Mouse (Mus musculus) G1E (cell line): ENCODE results near the gene Lcor. TPM values are rescaled to one million over a fixed set of nuclear protein-coding genes. Genes with fewer than 3 reads are reported as not detected.

Experiments
- ATAC-seq: 2 replicates; pipeline ENCODE4 v1.8.0; 2016; ENCODE audit warnings: mild to moderate bottlenecking; ENCODE audit not compliant: insufficient number of reproducible peaks, poor library complexity, low FRiP score, severe bottlenecking; ENCODE audit errors: extremely low read depth
- DNase-seq: peaks from one replicate; pipeline ENCODE4 v3.0.0; 2012; ENCODE audit warnings: low spot score
- H3K27me3 ChIP-seq: 2 replicates; pipeline ENCODE4 v1.6.1; 2012; ENCODE audit warnings: mild to moderate bottlenecking, low read length, inconsistent platforms; ENCODE audit not compliant: insufficient read depth
- H3K36me3 ChIP-seq: replicated peaks from 2 replicates; pipeline ENCODE3; 2012; ENCODE audit warnings: mild to moderate bottlenecking, inconsistent platforms
- H3K4me1 ChIP-seq: 2 replicates; pipeline ENCODE4 v1.6.1; 2012; ENCODE audit warnings: low read depth, low read length, inconsistent platforms, mixed read lengths; ENCODE audit not compliant: insufficient read depth
- H3K4me3 ChIP-seq: 2 replicates; pipeline ENCODE4 v1.5.1; 2012; ENCODE audit warnings: low read depth, mild to moderate bottlenecking, inconsistent platforms, low read length, moderate library complexity, mixed read lengths
- H3K9me3 ChIP-seq: replicated peaks from 2 replicates; pipeline ENCODE4 v1.6.1; 2012; ENCODE audit warnings: inconsistent platforms
- CTCF ChIP-seq: IDR thresholded peaks from 2 replicates; pipeline ENCODE4 v1.5.1; 2012; ENCODE audit warnings: low read depth, low read length, inconsistent platforms, mixed read lengths
- GATA1 ChIP-seq: IDR thresholded peaks from 2 replicates; pipeline ENCODE4 v1.6.1; 2012; ENCODE audit warnings: borderline replicate concordance, low read length, inconsistent platforms, mixed read lengths
- GATA2 ChIP-seq: IDR thresholded peaks from 2 replicates; pipeline ENCODE4 v1.6.1; 2012; ENCODE audit warnings: low read depth, low read length, inconsistent platforms, borderline replicate concordance
- POLR2AphosphoS5 ChIP-seq: IDR thresholded peaks from 2 replicates; pipeline ENCODE4 v1.6.1; 2012; ENCODE audit warnings: low read depth, low read length, inconsistent platforms; ENCODE audit not compliant: insufficient replicate concordance
- TAL1 ChIP-seq: conservative IDR thresholded peaks from 2 replicates; pipeline ENCODE4 v1.6.1; 2012; ENCODE audit warnings: low read depth, low read length, inconsistent platforms, mixed read lengths
- polyA plus RNA-seq: library from polyadenylated mRNA; stranded (reverse); fragments of >175 nt; gene quantifications from 2 replicates; pipeline ENCODE4 v1.2.3, GENCODE M21; 2012
- total RNA-seq, 2 experiments: library from RNA; stranded (forward) in 1 of 2; stranded (reverse) in 1 of 2; fragments of 200-1000 nt in 1 of 2; fragments of >200 nt in 1 of 2; fragmentation: Nextera tagmentation in 1 of 2; gene quantifications; 2 replicates each; pipeline ENCODE4 v1.2.3; 2014 to 2017

Gene Lcor
- total and polyA plus RNA-seq, 3 experiments, result 2.9 to 44.5 (median 16.0) TPM

DNA sequence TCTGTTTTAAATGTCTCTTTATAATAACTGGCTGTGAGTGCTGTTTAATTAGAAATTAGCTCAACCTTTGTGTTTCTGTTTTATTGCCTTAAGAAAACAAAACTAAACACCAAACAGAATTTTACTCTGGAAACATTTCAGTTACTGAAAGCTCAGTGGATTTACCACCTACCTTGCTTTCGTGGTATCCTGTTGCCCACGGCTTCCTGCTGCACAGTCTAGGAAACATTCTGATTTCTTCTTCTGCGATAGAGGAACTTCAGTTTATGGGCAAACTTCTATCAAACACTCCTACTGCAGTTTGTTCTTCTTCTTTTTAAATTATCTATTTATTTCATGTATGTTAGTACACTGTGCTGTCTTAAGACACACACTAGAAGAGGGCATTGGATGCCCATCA, 46.7 kb downstream of the Lcor start:
- no peak for TF ChIP-seq TAL1
- TF ChIP-seq CTCF, result no peak
- TF ChIP-seq GATA1, result no peak
- Histone ChIP-seq H3K27me3 (no peaks in the 10 kb centered on the region), H3K9me3 (no peaks in the 10 kb centered on the region), H3K4me3 (no peak overlapping the region), H3K36me3 (peaks cover 8% of the 10 kb centered on the region), H3K4me1 (peaks cover 6% of the 10 kb centered on the region; the same call in 1 of the 2 replicates)
- no peak for DNase-seq
- ATAC-seq, result no peak

DNA sequence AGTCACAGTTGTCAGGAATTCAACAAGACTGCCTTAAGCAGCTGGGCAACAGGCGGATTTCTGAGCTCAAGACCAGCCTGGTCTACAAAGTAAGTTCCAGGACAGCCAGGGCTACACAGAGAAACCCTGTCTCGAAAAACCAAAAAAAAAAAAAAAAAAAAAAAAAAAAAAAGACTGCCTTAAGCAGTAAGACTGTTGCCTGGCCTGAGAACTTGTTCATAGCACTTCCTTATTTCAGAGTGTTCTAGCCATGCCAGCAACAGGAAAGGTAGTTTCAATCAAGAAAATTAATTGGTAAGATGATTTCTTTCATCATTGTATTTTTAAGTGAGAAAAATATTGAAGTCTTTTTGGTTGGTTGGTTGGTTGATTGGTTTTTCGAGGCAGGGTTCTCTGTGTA, 51.6 kb downstream of the Lcor start:
- no peaks in the 10 kb centered on the region for H3K4me1 ChIP-seq
- no peak overlapping the region for H3K4me3 ChIP-seq
- no peaks in the 10 kb centered on the region for H3K9me3 ChIP-seq
- H3K36me3 ChIP-seq, result peaks cover 21% of the 10 kb centered on the region
- no peak for TF ChIP-seq GATA2
- no peak for TF ChIP-seq TAL1
- no peak for TF ChIP-seq GATA1
- TF ChIP-seq POLR2AphosphoS5, result no peak
- no peak for TF ChIP-seq CTCF
- ATAC-seq, result no peak
- no peak for DNase-seq
- H3K27me3 ChIP-seq, result no peaks in the 10 kb centered on the region

DNA sequence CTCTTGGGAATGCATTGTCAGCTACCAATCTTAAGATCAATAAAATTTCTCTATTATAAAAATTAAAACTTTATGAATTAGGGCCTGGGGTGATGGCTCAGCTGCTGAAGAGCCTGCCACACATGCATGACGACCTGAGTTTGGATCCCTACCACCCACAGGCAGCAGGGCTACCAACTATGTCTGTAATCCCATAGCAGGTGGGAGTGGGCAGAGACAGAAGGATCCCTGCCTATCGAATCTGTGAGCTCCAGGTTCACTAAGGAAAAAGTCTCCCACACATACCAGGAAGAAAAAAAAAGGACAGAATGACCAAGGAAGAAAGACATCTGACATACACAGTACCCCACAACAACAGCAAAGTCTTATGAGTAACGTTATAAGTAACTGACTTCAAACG, 74.5 kb downstream of the Lcor start:
- TF ChIP-seq TAL1 (no peak), GATA2 (no peak), POLR2AphosphoS5 (no peak), GATA1 (no peak), CTCF (no peak)
- DNase-seq (no peak), ATAC-seq (no peak)
- H3K27me3 ChIP-seq, result no peaks in the 10 kb centered on the region
- no peaks in the 10 kb centered on the region for H3K9me3 ChIP-seq
- H3K4me1 ChIP-seq, result no peaks in the 10 kb centered on the region
- peaks cover 58% of the 10 kb centered on the region for H3K36me3 ChIP-seq
- no peak overlapping the region for H3K4me3 ChIP-seq

- H3K4me1 ChIP-seq, result no peaks in the 10 kb centered on the region
- H3K9me3 ChIP-seq, result no peaks in the 10 kb centered on the region
- ATAC-seq (no peak), DNase-seq (no peak)
- TF ChIP-seq POLR2AphosphoS5 (no peak), TAL1 (no peak), GATA1 (no peak), GATA2 (no peak), CTCF (no peak)
- H3K4me3 ChIP-seq, result no peak overlapping the region
- no peaks in the 10 kb centered on the region for H3K27me3 ChIP-seq
- peaks cover 58% of the 10 kb centered on the region for H3K36me3 ChIP-seq
Measured at GRCm38 (mm10) chr19:41557491-41557890, 75.1 kb downstream of the Lcor start.

DNA sequence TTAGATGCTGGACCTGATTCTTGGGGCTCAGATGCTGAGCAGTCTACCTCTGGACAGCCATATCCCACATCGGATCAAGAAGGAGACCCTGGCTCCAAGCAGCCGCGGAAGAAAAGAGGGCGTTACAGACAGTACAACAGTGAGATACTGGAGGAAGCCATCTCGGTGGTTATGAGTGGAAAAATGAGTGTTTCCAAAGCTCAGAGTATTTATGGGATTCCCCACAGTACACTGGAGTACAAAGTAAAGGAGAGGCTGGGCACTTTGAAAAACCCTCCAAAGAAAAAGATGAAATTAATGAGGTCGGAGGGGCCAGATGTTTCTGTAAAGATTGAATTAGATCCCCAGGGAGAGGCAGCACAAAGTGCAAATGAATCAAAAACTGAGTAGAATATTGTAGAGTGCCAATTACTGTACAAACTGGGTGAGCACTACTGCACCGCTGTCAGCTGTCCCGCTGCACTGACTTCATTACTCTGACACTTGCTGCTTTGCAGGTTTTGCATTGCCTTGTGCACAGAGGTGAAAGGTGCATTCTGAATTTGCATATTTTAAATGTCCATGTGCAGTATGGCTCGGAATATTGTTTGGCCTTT, 76.6 kb downstream of the Lcor start:
- ATAC-seq (no peak), DNase-seq (no peak)
- Histone ChIP-seq H3K27me3 (no peaks in the 10 kb centered on the region), H3K4me1 (no peaks in the 10 kb centered on the region), H3K36me3 (peaks cover 54% of the 10 kb centered on the region), H3K9me3 (no peaks in the 10 kb centered on the region), H3K4me3 (no peak overlapping the region)
- TF ChIP-seq GATA2 (no peak), CTCF (no peak), POLR2AphosphoS5 (no peak), GATA1 (no peak), TAL1 (no peak)

DNA sequence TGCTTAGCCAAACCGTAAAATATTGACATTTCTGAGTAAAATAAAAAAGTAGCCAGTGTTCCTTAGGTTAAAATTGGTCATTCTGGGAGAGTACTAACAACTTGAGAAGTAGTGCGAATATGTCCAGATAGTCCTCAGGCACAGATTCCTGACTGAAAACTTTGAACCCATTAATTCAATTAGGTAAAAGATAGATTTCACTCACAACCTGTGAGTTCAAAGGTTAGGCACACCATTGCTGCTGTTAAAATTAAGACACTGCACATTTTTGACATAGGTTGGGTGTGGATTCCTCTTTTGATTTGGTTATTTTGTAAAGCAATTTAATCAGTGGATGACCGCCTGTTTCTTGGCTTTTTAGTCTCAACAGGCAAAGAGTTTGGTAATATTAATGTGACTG, 78.4 kb downstream of the Lcor start:
- ATAC-seq (no peak), DNase-seq (no peak)
- peaks cover 49% of the 10 kb centered on the region for H3K36me3 ChIP-seq
- TF ChIP-seq GATA2, result no peak
- no peak for TF ChIP-seq CTCF
- no peak for TF ChIP-seq TAL1
- no peak for TF ChIP-seq GATA1
- TF ChIP-seq POLR2AphosphoS5, result no peak
- no peak overlapping the region for H3K4me3 ChIP-seq
- no peaks in the 10 kb centered on the region for H3K4me1 ChIP-seq
- no peaks in the 10 kb centered on the region for H3K9me3 ChIP-seq
- no peaks in the 10 kb centered on the region for H3K27me3 ChIP-seq

DNA sequence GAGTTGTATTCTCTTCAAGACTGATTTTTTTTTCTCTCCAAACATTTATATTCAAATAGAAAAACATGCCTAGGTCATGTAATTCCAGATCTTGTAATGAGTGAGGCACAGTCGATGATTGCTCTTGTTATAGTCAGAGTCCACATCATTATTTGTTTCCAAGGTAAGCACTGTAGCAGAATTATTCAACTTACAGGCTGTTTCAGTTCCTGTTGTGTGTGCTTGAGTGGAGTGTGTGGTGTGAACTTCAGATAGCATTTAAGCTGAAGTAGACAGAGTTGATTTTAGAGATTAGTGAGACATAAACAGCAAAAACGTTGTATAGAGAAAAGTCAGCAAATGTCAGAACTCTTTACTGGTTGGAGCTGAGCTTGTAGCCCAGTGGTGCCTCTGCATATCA, 86.4 kb downstream of the Lcor start:
- ATAC-seq, result no peak
- H3K4me3 ChIP-seq, result no peak overlapping the region
- peaks cover 32% of the 10 kb centered on the region for H3K36me3 ChIP-seq
- no peaks in the 10 kb centered on the region for H3K27me3 ChIP-seq
- no peaks in the 10 kb centered on the region for H3K9me3 ChIP-seq
- no peaks in the 10 kb centered on the region; the same call in 1 of the 2 replicates for H3K4me1 ChIP-seq
- TF ChIP-seq GATA1 (no peak), TAL1 (no peak), GATA2 (no peak), POLR2AphosphoS5 (no peak), CTCF (no peak)
- no peak for DNase-seq
